26 mouse cellular contexts compared by ENCODE assay signal in genomic region chr11:37285186-37285585, GRCm38 (mm10). TPM values are rescaled to one million over a fixed set of nuclear protein-coding genes. Genes with fewer than 3 reads are reported as not detected.
"Had no signal": no experiment of that assay in that cellular context is flagged by ENCODE, and none has a peak within 500 bp of the region (broad histone marks: within the 10 kb centered on the region; RNA-seq: fewer than 3 reads in every experiment).

No protein-coding gene starts in this region.

- H3K4me1 ChIP-seq: limb, embryonic 12.5 days; limb, embryonic 15.5 days; midbrain, embryonic 12.5 days; midbrain, embryonic 15.5 days; neural tube, embryonic 13.5 days had no signal

- ATAC-seq: intestine, postnatal 0 days; liver, postnatal 0 days; lung, postnatal 0 days; midbrain, embryonic 15.5 days had no signal

- H3K27me3 ChIP-seq: limb, embryonic 12.5 days; limb, embryonic 15.5 days; midbrain, embryonic 12.5 days; midbrain, embryonic 15.5 days; neural tube, embryonic 13.5 days had no signal

- H3K36me3 ChIP-seq: limb, embryonic 12.5 days; limb, embryonic 15.5 days; midbrain, embryonic 12.5 days; midbrain, embryonic 15.5 days; neural tube, embryonic 13.5 days had no signal

- H3K9ac ChIP-seq: limb, embryonic 12.5 days; limb, embryonic 15.5 days; liver, embryonic 14.5 days; liver, postnatal 0 days; lung, embryonic 14.5 days; midbrain, embryonic 12.5 days; midbrain, embryonic 15.5 days; neural tube, embryonic 13.5 days had no signal

- H3K4me2 ChIP-seq: limb, embryonic 12.5 days; limb, embryonic 15.5 days; liver, embryonic 11.5 days; lung, embryonic 14.5 days; midbrain, embryonic 12.5 days; midbrain, embryonic 15.5 days; neural tube, embryonic 13.5 days had no signal

- H3K9me3 ChIP-seq: limb, embryonic 12.5 days; limb, embryonic 15.5 days; midbrain, embryonic 12.5 days; midbrain, embryonic 15.5 days had no signal

- H3K27ac ChIP-seq: limb, embryonic 12.5 days; limb, embryonic 15.5 days; liver, embryonic 14.5 days; midbrain, embryonic 12.5 days; midbrain, embryonic 15.5 days; neural tube, embryonic 13.5 days; stomach, postnatal 0 days had no signal

- H3K4me3 ChIP-seq: limb, embryonic 12.5 days; limb, embryonic 15.5 days; midbrain, embryonic 12.5 days; midbrain, embryonic 15.5 days; myocyte; neural tube, embryonic 13.5 days had no signal

- DNase-seq: kidney, adult 2 months; kidney, postnatal 10 days; kidney, postnatal 4 days; left cerebral cortex, postnatal 4 days; liver, postnatal 0 days; lung, embryonic 14.5 days; lung, postnatal 36 days; retina, postnatal 1 day; right cerebral cortex, postnatal 14 days; right cerebral cortex, postnatal 4 days; thymus, adult 2 months; thymus, postnatal 14 days; thymus, postnatal 4 days had no signal

RNA-seq across cellular contexts. Expression of gene Tenm2, which starts 49.4 kb away (rescaled TPM):
- total RNA-seq: megakaryocyte-erythroid progenitor cell, adult 5-6 weeks; monocyte, adult 5-6 weeks had no signal
- polyA plus RNA-seq: liver, postnatal 0 days had no signal
